Mouse (Mus musculus): Measurements from ENCODE around the gene Srgap1. TPM values are rescaled to one million over a fixed set of nuclear protein-coding genes. Genes with fewer than 3 reads are reported as not detected.
"Not testable (repeated sequence)": the region's sequence is repeated elsewhere in the genome, so short reads cannot be mapped to it uniquely, and the experiment has no call there.

Srgap1 gene
- polyA plus RNA-seq, 1 experiment from 2014 or later = 1.1 TPM

- not testable (repeated sequence) for H3K27ac ChIP-seq (ENCODE audit: low read length); H3K4me3 ChIP-seq (ENCODE audit: low read depth, low read length); H3K9me3 ChIP-seq (replicated peaks; ENCODE audit: control insufficient read depth, low read length); H3K9ac ChIP-seq (ENCODE audit: low read depth, low read length); ATAC-seq (ENCODE audit: low read depth); H3K27me3 ChIP-seq (ENCODE audit: control insufficient read depth, insufficient read depth, low read depth, low read length); H3K36me3 ChIP-seq (ENCODE audit: control insufficient read depth, insufficient read depth); H3K4me2 ChIP-seq (ENCODE audit: low read depth, low read length); H3K4me1 ChIP-seq (ENCODE audit: control insufficient read depth, low read depth, low read length)
- WGBS (ENCODE audit: insufficient replicate concordance) = 53% methylated on average over 3 of the region's 3 CpGs
Measured at GRCm38 (mm10) chr10:121767295-121767694, 279.8 kb downstream of the Srgap1 start.

- Histone ChIP-seq H3K9ac (ENCODE audit: low read depth, low read length) (no peak overlapping the region), H3K4me3 (ENCODE audit: low read depth, low read length) (no peak overlapping the region), H3K36me3 (ENCODE audit: control insufficient read depth, insufficient read depth) (no peaks in the 10 kb centered on the region), H3K4me2 (ENCODE audit: low read depth, low read length) (no peak overlapping the region), H3K27ac (ENCODE audit: low read length) (no peak overlapping the region), H3K27me3 (ENCODE audit: control insufficient read depth, insufficient read depth, low read depth, low read length) (no peaks in the 10 kb centered on the region), H3K9me3 (replicated peaks; ENCODE audit: control insufficient read depth, low read length) (no peaks in the 10 kb centered on the region), H3K4me1 (ENCODE audit: control insufficient read depth, low read depth, low read length) (no peaks in the 10 kb centered on the region)
- whole genome bisulfite sequencing (ENCODE audit: insufficient replicate concordance) = 65% methylated on average over 10 of the region's 10 CpGs
- no peak for ATAC-seq (ENCODE audit: low read depth)
Measured at GRCm38 (mm10) chr10:121765174-121766057, 281.7 kb downstream of the Srgap1 start.

- 64% methylated on average over 13 of the region's 13 CpGs for WGBS (ENCODE audit: insufficient replicate concordance)
- Histone ChIP-seq H3K27ac (ENCODE audit: low read length) (no peak overlapping the region), H3K4me3 (ENCODE audit: low read depth, low read length) (no peak overlapping the region), H3K9ac (ENCODE audit: low read depth, low read length) (no peak overlapping the region), H3K4me1 (ENCODE audit: control insufficient read depth, low read depth, low read length) (no peaks in the 10 kb centered on the region), H3K27me3 (ENCODE audit: control insufficient read depth, insufficient read depth, low read depth, low read length) (no peaks in the 10 kb centered on the region), H3K9me3 (replicated peaks; ENCODE audit: control insufficient read depth, low read length) (no peaks in the 10 kb centered on the region), H3K36me3 (ENCODE audit: control insufficient read depth, insufficient read depth) (no peaks in the 10 kb centered on the region), H3K4me2 (ENCODE audit: low read depth, low read length) (no peak overlapping the region)
- ATAC-seq (ENCODE audit: low read depth) = no peak
Measured at GRCm38 (mm10) chr10:121764469-121765173, 282.5 kb downstream of the Srgap1 start.

DNA sequence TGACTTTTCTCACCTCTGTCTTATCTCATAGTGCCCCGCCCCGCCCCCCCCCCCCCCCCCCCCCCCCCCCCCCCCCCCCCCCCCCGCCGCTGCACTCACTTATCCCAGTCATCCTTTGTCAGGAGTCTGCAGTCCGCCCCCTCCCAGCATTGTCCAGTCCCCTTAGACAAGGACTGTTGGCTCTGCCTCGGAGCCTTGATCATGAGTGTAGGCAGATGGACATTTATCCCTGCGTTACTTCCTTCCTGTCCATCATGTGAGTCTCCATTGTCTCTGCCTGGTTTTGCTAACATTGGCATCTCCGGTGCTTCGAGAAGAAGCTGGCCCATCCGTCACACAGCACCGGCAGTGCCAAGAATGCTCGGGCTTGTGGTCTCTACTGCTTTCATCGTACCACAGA, 283.9 kb downstream of the Srgap1 start:
- no peak for ATAC-seq (ENCODE audit: low read depth)
- H3K27me3 ChIP-seq (ENCODE audit: control insufficient read depth, insufficient read depth, low read depth, low read length) = no peaks in the 10 kb centered on the region
- 71% methylated on average over 8 of the region's 13 CpGs for WGBS (ENCODE audit: insufficient replicate concordance)
- no peak overlapping the region for H3K27ac ChIP-seq (ENCODE audit: low read length)
- no peak overlapping the region for H3K4me2 ChIP-seq (ENCODE audit: low read depth, low read length)
- H3K9ac ChIP-seq (ENCODE audit: low read depth, low read length) = no peak overlapping the region
- no peaks in the 10 kb centered on the region for H3K4me1 ChIP-seq (ENCODE audit: control insufficient read depth, low read depth, low read length)
- H3K9me3 ChIP-seq (replicated peaks; ENCODE audit: control insufficient read depth, low read length) = no peaks in the 10 kb centered on the region
- no peaks in the 10 kb centered on the region for H3K36me3 ChIP-seq (ENCODE audit: control insufficient read depth, insufficient read depth)
- H3K4me3 ChIP-seq (ENCODE audit: low read depth, low read length) = no peak overlapping the region

GRCm38 (mm10) chr10:121762141-121762540, 285.0 kb downstream of the Srgap1 start:
- no peaks in the 10 kb centered on the region for H3K4me1 ChIP-seq (ENCODE audit: control insufficient read depth, low read depth, low read length)
- no peak overlapping the region for H3K9ac ChIP-seq (ENCODE audit: low read depth, low read length)
- H3K4me2 ChIP-seq (ENCODE audit: low read depth, low read length) = no peak overlapping the region
- H3K4me3 ChIP-seq (ENCODE audit: low read depth, low read length) = no peak overlapping the region
- no peaks in the 10 kb centered on the region for H3K27me3 ChIP-seq (ENCODE audit: control insufficient read depth, insufficient read depth, low read depth, low read length)
- H3K36me3 ChIP-seq (ENCODE audit: control insufficient read depth, insufficient read depth) = no peaks in the 10 kb centered on the region
- no peak for ATAC-seq (ENCODE audit: low read depth)
- H3K9me3 ChIP-seq (replicated peaks; ENCODE audit: control insufficient read depth, low read length) = no peaks in the 10 kb centered on the region
- no peak overlapping the region for H3K27ac ChIP-seq (ENCODE audit: low read length)
- 71% methylated on average over 9 of the region's 9 CpGs for WGBS (ENCODE audit: insufficient replicate concordance)

DNA sequence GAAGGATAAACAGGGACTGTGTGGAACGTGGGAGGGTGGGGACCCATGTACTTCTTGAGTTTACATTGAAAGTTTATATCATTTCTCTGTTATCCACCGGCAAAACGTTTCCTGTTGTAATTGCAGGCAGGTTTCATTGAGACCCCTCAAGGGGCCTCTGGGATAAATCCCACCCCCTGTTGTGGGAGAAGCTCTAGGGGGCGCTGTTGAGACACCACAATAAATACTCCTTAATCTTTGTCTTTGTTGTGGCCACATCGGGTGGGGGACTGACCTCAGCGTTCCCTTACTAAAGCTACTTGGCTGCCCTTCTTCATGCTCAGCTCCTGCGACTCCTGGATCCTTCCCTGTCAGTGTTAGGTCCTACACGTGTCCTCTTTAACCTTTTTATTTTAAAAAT, 288.0 kb downstream of the Srgap1 start:
- Histone ChIP-seq H3K4me1 (ENCODE audit: control insufficient read depth, low read depth, low read length) (no peaks in the 10 kb centered on the region), H3K36me3 (ENCODE audit: control insufficient read depth, insufficient read depth) (no peaks in the 10 kb centered on the region), H3K27me3 (ENCODE audit: control insufficient read depth, insufficient read depth, low read depth, low read length) (no peaks in the 10 kb centered on the region), H3K9ac (ENCODE audit: low read depth, low read length) (no peak overlapping the region), H3K4me2 (ENCODE audit: low read depth, low read length) (no peak overlapping the region), H3K9me3 (replicated peaks; ENCODE audit: control insufficient read depth, low read length) (no peaks in the 10 kb centered on the region), H3K4me3 (ENCODE audit: low read depth, low read length) (no peak overlapping the region), H3K27ac (ENCODE audit: low read length) (no peak overlapping the region)
- no peak for ATAC-seq (ENCODE audit: low read depth)
- 40% methylated on average over 8 of the region's 8 CpGs for WGBS (ENCODE audit: insufficient replicate concordance)

- no peaks in the 10 kb centered on the region for H3K36me3 ChIP-seq (ENCODE audit: control insufficient read depth, insufficient read depth)
- no peak overlapping the region for H3K4me2 ChIP-seq (ENCODE audit: low read depth, low read length)
- H3K9ac ChIP-seq (ENCODE audit: low read depth, low read length) = no peak overlapping the region
- no peaks in the 10 kb centered on the region for H3K4me1 ChIP-seq (ENCODE audit: control insufficient read depth, low read depth, low read length)
- ATAC-seq (ENCODE audit: low read depth) = no peak
- H3K27ac ChIP-seq (ENCODE audit: low read length) = no peak overlapping the region
- no peaks in the 10 kb centered on the region for H3K9me3 ChIP-seq (replicated peaks; ENCODE audit: control insufficient read depth, low read length)
- WGBS (ENCODE audit: insufficient replicate concordance) = 57% methylated on average over 4 of the region's 4 CpGs
- H3K4me3 ChIP-seq (ENCODE audit: low read depth, low read length) = no peak overlapping the region
- H3K27me3 ChIP-seq (ENCODE audit: control insufficient read depth, insufficient read depth, low read depth, low read length) = no peaks in the 10 kb centered on the region
Measured at GRCm38 (mm10) chr10:121756677-121757076, 290.4 kb downstream of the Srgap1 start.

- Histone ChIP-seq H3K27ac (ENCODE audit: low read length) (no peak overlapping the region), H3K9ac (ENCODE audit: low read depth, low read length) (no peak overlapping the region), H3K4me2 (ENCODE audit: low read depth, low read length) (no peak overlapping the region), H3K9me3 (replicated peaks; ENCODE audit: control insufficient read depth, low read length) (no peaks in the 10 kb centered on the region), H3K4me1 (ENCODE audit: control insufficient read depth, low read depth, low read length) (no peaks in the 10 kb centered on the region), H3K27me3 (ENCODE audit: control insufficient read depth, insufficient read depth, low read depth, low read length) (no peaks in the 10 kb centered on the region), H3K36me3 (ENCODE audit: control insufficient read depth, insufficient read depth) (no peaks in the 10 kb centered on the region), H3K4me3 (ENCODE audit: low read depth, low read length) (no peak overlapping the region)
- WGBS (ENCODE audit: insufficient replicate concordance) = 39% methylated on average over 1 of the region's 1 CpGs
- peak; percentile 35; the same call in 1 of the 2 replicates for ATAC-seq (ENCODE audit: low read depth)
Measured at GRCm38 (mm10) chr10:121755822-121756221, 291.3 kb downstream of the Srgap1 start.

GRCm38 (mm10) chr10:121754237-121754636, 292.9 kb downstream of the Srgap1 start:
- no peak overlapping the region for H3K27ac ChIP-seq (ENCODE audit: low read length)
- peaks cover 4% of the 10 kb centered on the region; the same call in 1 of the 2 replicates for H3K36me3 ChIP-seq (ENCODE audit: control insufficient read depth, insufficient read depth)
- H3K4me3 ChIP-seq (ENCODE audit: low read depth, low read length) = no peak overlapping the region
- H3K9me3 ChIP-seq (replicated peaks; ENCODE audit: control insufficient read depth, low read length) = no peaks in the 10 kb centered on the region
- H3K9ac ChIP-seq (ENCODE audit: low read depth, low read length) = no peak overlapping the region
- no peaks in the 10 kb centered on the region for H3K27me3 ChIP-seq (ENCODE audit: control insufficient read depth, insufficient read depth, low read depth, low read length)
- no peak overlapping the region for H3K4me2 ChIP-seq (ENCODE audit: low read depth, low read length)
- ATAC-seq (ENCODE audit: low read depth) = no peak
- H3K4me1 ChIP-seq (ENCODE audit: control insufficient read depth, low read depth, low read length) = no peaks in the 10 kb centered on the region
- WGBS (ENCODE audit: insufficient replicate concordance) = 52% methylated on average over 5 of the region's 5 CpGs

All from liver, embryonic 16.5 days (tissue).